Mouse (Mus musculus): ENCODE measurements around the gene Psmb7. TPM values are rescaled to one million over a fixed set of nuclear protein-coding genes. Genes with fewer than 3 reads are reported as not detected.
A peak's percentile ranks its signal among the peaks of the same experiment; 100 is the strongest.

The Psmb7 gene
- polyA plus RNA-seq (2015; fragmentation: Nextera tagmentation; extraction: Ambion mirVana) = 261 and 274 TPM in 2 replicates

DNA sequence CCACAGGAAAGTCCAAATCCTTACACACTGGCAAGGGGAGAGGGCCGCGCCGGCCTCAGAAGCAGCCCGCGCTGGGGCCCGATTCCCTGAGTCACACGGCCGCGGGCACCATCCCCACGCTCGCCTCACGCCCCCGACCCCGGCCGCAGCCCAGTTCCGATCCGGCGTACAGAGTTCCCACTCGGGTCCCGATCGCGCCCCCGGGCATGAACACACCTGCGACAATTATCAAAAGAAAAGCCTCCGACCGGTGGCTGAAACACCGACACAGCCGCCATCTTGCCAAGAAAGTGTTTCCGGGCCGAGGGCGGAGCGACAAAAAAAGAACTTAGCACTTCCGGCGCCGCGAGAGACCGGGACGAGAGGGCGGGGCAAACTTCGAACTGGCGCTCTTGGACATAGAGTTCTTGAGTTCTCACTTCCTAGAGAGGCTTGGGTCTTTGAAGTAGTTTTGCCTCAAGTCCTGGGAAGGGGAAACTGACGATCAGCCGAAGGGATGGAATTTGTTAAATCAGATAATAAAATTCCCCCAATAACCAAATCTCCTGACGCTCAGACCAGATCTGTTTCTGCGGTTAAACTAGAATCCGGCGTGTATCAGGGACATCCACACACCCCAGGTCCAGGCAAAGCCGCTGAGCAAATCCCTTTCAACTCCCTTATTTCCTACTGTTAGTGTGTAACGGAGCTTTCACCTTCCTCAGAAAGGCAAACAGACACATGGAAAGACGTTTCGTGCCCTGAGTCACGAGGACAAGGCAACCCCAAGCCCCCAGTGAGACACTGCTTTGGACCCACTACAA, at the start of gene Psmb7:
Psmb7 (minus strand) TSS at position 463 of the 803 bp plus-strand sequence.
- ATAC-seq (ENCODE audit: insufficient number of reproducible peaks, insufficient read depth, low FRiP score, low TSS enrichment, low read depth) = peak; percentile 57; the same call in 1 of the 2 replicates
- peak within 1 kb of the TSS; percentile 93 for H3K4me2 ChIP-seq
- WGBS = 2% methylated on average over 52 of the region's 52 CpGs
- H3K9me3 ChIP-seq = no peaks in the 10 kb centered on the region
- H3K4me3 ChIP-seq = peak within 1 kb of the TSS; percentile 93
- H3K27ac ChIP-seq = peak within 1 kb of the TSS; percentile 81
- H3K4me1 ChIP-seq = peaks cover 19% of the 10 kb centered on the region
- peaks cover 30% of the 10 kb centered on the region for H3K36me3 ChIP-seq
- peaks cover 4% of the 10 kb centered on the region; the same call in 1 of the 2 replicates for H3K27me3 ChIP-seq
- peak within 1 kb of the TSS; percentile 92 for H3K9ac ChIP-seq

DNA sequence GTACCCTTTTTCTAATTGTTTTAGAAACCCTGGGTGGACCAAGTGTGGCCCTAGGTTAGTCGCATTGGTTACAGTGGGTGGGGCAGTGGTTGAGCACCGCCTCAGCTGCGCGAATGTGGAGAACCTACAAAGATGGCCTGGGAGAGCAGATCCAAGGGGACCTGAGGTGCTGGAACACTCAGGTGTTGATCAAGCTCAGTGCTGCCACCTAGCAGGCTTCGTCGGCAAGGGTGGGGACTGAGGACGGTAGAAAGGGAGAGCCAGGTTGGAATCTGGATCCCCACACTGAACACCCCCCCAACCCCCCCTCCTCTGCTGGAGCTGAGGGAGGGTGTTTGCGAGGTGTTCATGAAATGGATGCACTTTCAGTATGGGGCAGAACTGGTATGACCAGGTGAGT, 47.7 kb upstream of the Psmb7 start:
- no peak overlapping the region for H3K9ac ChIP-seq
- no peaks in the 10 kb centered on the region for H3K9me3 ChIP-seq
- H3K27ac ChIP-seq = no peak overlapping the region
- H3K4me3 ChIP-seq = no peak overlapping the region
- ATAC-seq (ENCODE audit: insufficient number of reproducible peaks, insufficient read depth, low FRiP score, low TSS enrichment, low read depth) = no peak
- H3K4me2 ChIP-seq = no peak overlapping the region
- 15% methylated on average over 8 of the region's 8 CpGs for WGBS
- no peaks in the 10 kb centered on the region for H3K36me3 ChIP-seq
- H3K27me3 ChIP-seq = peaks cover 44% of the 10 kb centered on the region
- H3K4me1 ChIP-seq = peaks cover 14% of the 10 kb centered on the region

DNA sequence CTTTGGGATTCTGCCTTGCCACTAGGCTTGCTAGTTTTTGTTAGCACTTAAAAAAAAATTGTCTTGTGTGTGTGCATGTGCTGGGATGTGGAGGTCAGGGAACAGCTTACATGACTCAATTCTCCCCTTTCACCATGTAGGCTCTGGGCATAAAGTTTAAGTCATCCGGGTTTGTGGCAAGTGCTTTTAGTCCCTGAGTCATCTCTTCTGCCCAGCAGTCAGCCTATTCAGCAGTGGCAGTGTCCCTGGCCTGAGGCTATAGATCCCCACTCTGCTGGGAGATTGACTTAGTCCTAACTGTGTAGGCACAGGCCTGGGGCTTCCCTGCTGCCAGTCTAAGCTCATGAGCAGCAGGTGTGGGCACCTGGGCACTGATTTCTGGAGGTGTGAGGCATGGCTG, 46.0 kb upstream of the Psmb7 start:
- no peaks in the 10 kb centered on the region for H3K9me3 ChIP-seq
- no peaks in the 10 kb centered on the region for H3K36me3 ChIP-seq
- H3K27me3 ChIP-seq = peaks cover 30% of the 10 kb centered on the region
- no peak for ATAC-seq (ENCODE audit: insufficient number of reproducible peaks, insufficient read depth, low FRiP score, low TSS enrichment, low read depth)
- H3K4me1 ChIP-seq = peaks cover 14% of the 10 kb centered on the region
- no peak overlapping the region for H3K4me3 ChIP-seq
- H3K9ac ChIP-seq = 0 out of 2 replicates have a peak overlapping the region, but pooled peaks have one; percentile 6
- 38% methylated on average over 1 of the region's 1 CpGs for WGBS
- no peak overlapping the region for H3K27ac ChIP-seq
- H3K4me2 ChIP-seq = no peak overlapping the region

DNA sequence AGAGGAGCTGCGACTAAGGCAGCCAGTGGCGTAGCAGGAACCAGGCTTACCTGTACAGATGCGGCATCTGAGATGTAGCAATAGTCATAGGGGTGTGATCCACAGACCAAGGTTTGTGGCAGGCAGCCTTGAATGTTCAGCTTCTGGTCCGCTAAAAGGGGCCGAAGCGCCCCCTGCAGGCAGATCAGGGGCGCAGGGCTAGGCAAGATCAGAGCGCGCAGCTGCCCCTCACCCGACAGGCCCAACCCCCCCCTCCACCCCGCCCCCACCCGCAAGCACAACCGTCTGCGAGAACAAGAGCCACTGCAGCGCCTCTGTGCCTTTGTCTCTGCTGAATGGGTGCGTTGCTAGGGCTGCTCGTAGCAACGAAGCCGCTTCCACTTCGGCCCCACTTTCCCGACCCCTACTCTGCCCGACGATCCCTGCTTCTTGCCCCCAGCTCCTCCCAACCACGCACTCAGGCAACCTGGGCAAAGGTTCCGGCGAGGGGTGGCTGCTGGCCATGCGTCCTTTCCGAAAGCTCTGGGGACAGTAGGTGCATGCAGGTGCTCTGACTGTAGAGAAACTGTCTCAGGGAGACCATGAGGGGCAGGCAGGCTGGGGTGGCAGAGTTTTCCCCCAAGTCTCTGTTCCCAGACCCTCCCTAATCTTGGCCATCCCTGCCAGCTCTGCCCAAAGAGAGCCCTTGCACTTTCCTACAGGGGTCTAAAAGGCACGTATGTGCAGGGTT, 45.1 kb upstream of the Psmb7 start:
- ATAC-seq (ENCODE audit: insufficient number of reproducible peaks, insufficient read depth, low FRiP score, low TSS enrichment, low read depth) = 0 out of 2 replicates have a peak, but pooled peaks have one; percentile 50
- peaks cover 24% of the 10 kb centered on the region for H3K27me3 ChIP-seq
- no peaks in the 10 kb centered on the region for H3K36me3 ChIP-seq
- H3K9me3 ChIP-seq = no peaks in the 10 kb centered on the region
- peak overlapping the region; percentile 37 for H3K4me3 ChIP-seq
- no peak overlapping the region for H3K27ac ChIP-seq
- peak overlapping the region; percentile 59 for H3K9ac ChIP-seq
- H3K4me1 ChIP-seq = peaks cover 14% of the 10 kb centered on the region
- WGBS = 3% methylated on average over 29 of the region's 29 CpGs
- H3K4me2 ChIP-seq = peak overlapping the region; percentile 63

DNA sequence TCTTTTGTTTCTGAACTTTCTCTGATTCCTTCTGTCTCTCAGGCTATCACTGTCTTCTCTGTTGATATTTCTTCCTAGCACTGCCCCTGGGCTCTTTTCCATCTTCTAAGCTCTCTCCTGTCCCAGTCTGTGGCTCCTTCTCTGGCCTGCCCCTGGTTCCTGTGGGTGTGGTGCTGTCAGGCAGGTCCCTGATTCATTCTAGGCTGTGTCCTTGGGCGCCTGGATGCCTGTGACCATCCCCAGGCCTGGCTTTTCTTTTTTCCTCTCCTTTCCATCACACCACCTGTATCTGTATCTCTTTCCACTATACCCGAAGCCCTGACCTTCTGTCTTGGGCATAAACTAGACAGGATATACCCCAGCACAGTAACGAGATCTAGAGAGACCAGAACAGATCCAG, 41.9 kb upstream of the Psmb7 start:
- H3K9me3 ChIP-seq = no peaks in the 10 kb centered on the region
- ATAC-seq (ENCODE audit: insufficient number of reproducible peaks, insufficient read depth, low FRiP score, low TSS enrichment, low read depth) = no peak
- 68% methylated on average over 3 of the region's 3 CpGs for WGBS

DNA sequence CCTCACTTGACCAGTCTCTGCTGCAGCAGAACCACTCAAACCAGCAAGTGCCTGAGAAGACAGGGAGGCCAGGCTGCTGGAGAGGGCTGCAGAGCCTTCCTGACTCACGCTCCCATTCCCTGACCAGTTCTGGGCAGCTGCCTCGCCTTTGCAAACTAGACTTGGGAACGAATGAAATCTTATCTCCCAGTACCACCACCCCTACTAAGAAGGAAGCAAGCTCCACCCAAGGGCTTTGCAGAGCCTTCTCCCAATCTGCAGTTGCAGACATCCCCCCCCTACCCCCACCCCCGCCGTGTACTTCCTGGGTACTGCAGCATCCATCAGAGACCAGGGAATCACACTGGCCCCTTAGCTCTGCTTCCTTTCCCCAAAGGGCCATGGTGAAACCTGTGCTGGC, 39.2 kb upstream of the Psmb7 start:
- no peaks in the 10 kb centered on the region for H3K9me3 ChIP-seq
- no peak for ATAC-seq (ENCODE audit: insufficient number of reproducible peaks, insufficient read depth, low FRiP score, low TSS enrichment, low read depth)
- WGBS = 86% methylated on average over 5 of the region's 5 CpGs
- H3K9ac ChIP-seq = no peak overlapping the region
- no peak overlapping the region for H3K4me2 ChIP-seq
- H3K4me1 ChIP-seq = peaks cover under 1% of the 10 kb centered on the region
- no peaks in the 10 kb centered on the region for H3K36me3 ChIP-seq
- no peak overlapping the region for H3K27ac ChIP-seq
- peaks cover 5% of the 10 kb centered on the region; the same call in 1 of the 2 replicates for H3K27me3 ChIP-seq
- H3K4me3 ChIP-seq = no peak overlapping the region

More for the DNA sequence above, 41.9 kb upstream of the Psmb7 start:
- Histone ChIP-seq H3K27me3 (peaks cover 18% of the 10 kb centered on the region), H3K4me2 (no peak overlapping the region), H3K9ac (no peak overlapping the region), H3K4me3 (no peak overlapping the region), H3K27ac (no peak overlapping the region), H3K36me3 (no peaks in the 10 kb centered on the region), H3K4me1 (peaks cover 14% of the 10 kb centered on the region)

DNA sequence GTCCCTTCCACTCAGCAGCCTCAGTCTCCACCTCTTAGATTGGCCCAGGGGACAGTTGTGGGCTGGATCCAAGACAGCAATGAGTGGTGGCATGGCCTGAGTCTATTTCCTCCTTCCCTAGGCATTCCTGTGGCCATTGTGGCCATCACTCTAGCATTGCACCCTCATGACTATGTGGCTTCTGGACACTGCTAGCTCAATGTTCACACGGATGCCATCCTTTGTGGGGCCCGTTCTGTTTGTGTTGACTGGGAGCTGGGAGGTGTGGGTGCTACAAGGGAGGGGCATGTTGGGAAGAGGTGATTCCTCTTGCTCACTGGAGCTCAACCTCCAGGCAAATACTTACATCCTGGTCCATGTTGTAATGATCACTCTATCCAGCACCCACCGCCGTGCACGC, 38.3 kb upstream of the Psmb7 start:
- 0 out of 2 replicates have a peak, but pooled peaks have one; percentile 12 for ATAC-seq (ENCODE audit: insufficient number of reproducible peaks, insufficient read depth, low FRiP score, low TSS enrichment, low read depth)
- Histone ChIP-seq H3K4me3 (no peak overlapping the region), H3K9ac (no peak overlapping the region), H3K9me3 (no peaks in the 10 kb centered on the region), H3K4me1 (no peaks in the 10 kb centered on the region), H3K36me3 (no peaks in the 10 kb centered on the region), H3K27me3 (0 out of 2 replicates have a peak, but pooled peaks cover 1% of the 10 kb centered on the region), H3K27ac (no peak overlapping the region), H3K4me2 (no peak overlapping the region)
- WGBS = 84% methylated on average over 5 of the region's 5 CpGs

DNA sequence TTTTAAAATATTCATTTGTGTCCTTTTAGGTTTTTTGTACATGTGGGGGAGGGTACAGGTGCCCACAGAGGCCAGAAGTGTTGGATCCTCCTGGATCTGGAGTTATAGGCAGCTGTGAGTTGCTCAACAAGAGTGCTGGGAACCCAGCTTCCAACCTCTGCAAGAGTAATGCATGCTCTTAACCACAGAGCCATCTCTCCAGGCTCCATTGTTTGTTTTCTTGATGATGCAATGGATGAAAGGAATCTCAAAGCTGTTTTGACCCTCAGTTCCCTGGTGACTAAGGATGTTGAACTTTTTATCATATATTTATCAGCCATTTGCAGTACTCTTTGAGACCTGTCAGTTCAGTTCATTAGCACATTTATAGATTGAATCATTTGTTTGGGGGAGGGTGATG, 35.1 kb upstream of the Psmb7 start:
- H3K9ac ChIP-seq = no peak overlapping the region
- no peaks in the 10 kb centered on the region for H3K4me1 ChIP-seq
- no peak overlapping the region for H3K4me2 ChIP-seq
- 0 out of 2 replicates have a peak, but pooled peaks cover 5% of the 10 kb centered on the region for H3K27me3 ChIP-seq
- H3K9me3 ChIP-seq = no peaks in the 10 kb centered on the region
- no peak overlapping the region for H3K4me3 ChIP-seq
- no peaks in the 10 kb centered on the region for H3K36me3 ChIP-seq
- no peak overlapping the region for H3K27ac ChIP-seq
- ATAC-seq (ENCODE audit: insufficient number of reproducible peaks, insufficient read depth, low FRiP score, low TSS enrichment, low read depth) = no peak

DNA sequence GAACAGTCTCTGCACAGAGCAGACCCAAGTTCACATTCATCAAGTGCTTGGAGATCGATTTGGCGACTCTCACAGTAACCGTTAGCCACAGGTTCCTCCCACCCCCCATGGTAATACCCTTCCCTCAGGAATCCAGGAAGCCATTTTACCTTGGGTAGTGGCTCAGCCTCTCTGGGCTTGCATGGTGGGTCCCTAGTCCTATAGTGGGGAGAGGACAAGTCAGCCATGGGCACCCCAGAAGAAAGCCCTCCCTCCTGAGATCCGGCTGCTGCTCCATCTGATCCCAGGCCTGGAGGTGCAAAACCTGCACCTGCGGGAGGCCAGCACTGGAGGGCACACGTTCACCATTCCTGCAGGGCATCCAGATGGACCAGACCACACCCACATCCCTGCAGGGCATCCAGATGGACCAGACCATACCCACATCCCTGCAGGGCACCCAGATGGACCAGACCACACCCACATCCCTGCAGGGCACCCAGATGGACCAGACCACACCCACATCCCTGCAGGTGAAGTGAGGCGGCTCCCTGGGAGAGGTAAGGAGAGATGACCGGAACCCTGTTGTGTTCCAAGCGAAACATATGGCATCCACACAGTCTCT, 31.6 kb upstream of the Psmb7 start:
- no peak overlapping the region for H3K4me3 ChIP-seq
- H3K9me3 ChIP-seq = no peaks in the 10 kb centered on the region
- no peak overlapping the region for H3K27ac ChIP-seq
- no peak overlapping the region for H3K4me2 ChIP-seq
- ATAC-seq (ENCODE audit: insufficient number of reproducible peaks, insufficient read depth, low FRiP score, low TSS enrichment, low read depth) = no peak
- no peak overlapping the region for H3K9ac ChIP-seq
- H3K4me1 ChIP-seq = no peaks in the 10 kb centered on the region
- no peaks in the 10 kb centered on the region for H3K36me3 ChIP-seq
- peaks cover 17% of the 10 kb centered on the region; the same call in 1 of the 2 replicates for H3K27me3 ChIP-seq
- WGBS = 57% methylated on average over 9 of the region's 9 CpGs

DNA sequence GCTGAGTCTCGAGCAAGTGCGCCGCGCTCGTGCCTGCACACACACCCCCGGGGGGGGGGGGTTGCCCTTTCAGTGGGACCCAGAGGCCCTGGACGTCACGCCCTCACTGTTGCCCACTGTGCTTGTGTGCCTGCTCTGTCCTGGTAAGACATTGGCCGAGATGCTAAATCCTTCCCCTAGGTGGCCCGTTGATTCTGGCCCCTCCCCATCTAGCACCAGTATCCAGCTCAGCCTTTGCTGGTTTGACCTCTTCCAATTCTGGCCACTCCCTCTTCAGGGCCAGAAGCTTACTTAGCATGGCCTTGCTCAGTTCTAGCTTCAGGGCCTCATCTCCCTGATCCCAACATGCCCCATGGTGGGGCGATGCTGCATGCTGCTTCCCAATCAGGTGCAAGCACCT, 28.6 kb upstream of the Psmb7 start:
- H3K4me1 ChIP-seq = no peaks in the 10 kb centered on the region; the same call in 1 of the 2 replicates
- no peak for ATAC-seq (ENCODE audit: insufficient number of reproducible peaks, insufficient read depth, low FRiP score, low TSS enrichment, low read depth)
- 62% methylated on average over 11 of the region's 11 CpGs for WGBS
- H3K36me3 ChIP-seq = no peaks in the 10 kb centered on the region
- no peak overlapping the region for H3K4me3 ChIP-seq
- H3K27ac ChIP-seq = no peak overlapping the region
- H3K27me3 ChIP-seq = peaks cover 25% of the 10 kb centered on the region; the same call in 1 of the 2 replicates
- no peaks in the 10 kb centered on the region for H3K9me3 ChIP-seq
- no peak overlapping the region for H3K9ac ChIP-seq
- H3K4me2 ChIP-seq = no peak overlapping the region

Measured in embryonic facial prominence, embryonic 13.5 days (tissue).